Mouse (Mus musculus): ENCODE data around the gene Pex1.
"Not testable (repeated sequence)": the region's sequence is repeated elsewhere in the genome, so short reads cannot be mapped to it uniquely, and the experiment has no call there.

The Pex1 gene

DNA sequence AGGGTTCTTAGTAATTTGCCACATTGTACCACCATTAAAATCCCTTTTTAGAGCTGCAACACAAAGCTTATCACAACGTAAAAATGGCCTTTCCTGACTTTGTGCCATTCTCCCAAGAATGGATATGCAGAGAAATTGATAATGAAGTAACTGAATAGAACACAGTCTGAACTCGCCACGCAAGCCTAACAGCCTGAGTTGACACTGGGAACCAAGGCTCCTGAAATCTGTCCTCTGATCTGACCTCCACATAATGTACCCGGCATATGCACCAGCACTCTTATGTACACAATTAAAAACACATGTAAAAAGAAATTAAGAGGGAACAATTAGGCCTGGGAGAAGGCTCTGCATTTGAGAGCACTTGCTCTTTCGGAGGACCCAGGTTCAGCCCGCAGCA lies 49.5 kb downstream of the Pex1 start:
- DNase-seq (ENCODE audit: low spot score in 2 of 2): no peak

DNA sequence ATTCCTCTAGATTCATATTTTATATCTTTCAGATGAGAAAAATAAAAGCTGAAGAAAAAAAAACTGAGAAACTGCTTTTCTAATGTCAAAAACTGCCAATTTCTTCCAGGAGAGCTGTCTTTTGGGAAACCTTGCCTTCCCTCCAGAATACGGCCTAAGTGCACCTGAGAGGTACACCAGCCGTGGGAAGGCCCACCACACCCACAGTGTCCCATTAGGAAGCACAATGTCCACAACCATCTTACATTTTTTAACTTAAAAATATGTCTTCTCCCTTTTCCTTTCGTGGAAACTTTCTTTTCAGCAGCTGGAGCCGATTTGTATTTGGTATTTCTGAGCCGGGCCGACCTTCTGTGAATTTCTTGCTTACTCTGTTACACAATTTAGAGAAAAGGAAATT lies 50.7 kb downstream of the Pex1 start:
- no peak for DNase-seq (ENCODE audit: low spot score in 2 of 2)

DNA sequence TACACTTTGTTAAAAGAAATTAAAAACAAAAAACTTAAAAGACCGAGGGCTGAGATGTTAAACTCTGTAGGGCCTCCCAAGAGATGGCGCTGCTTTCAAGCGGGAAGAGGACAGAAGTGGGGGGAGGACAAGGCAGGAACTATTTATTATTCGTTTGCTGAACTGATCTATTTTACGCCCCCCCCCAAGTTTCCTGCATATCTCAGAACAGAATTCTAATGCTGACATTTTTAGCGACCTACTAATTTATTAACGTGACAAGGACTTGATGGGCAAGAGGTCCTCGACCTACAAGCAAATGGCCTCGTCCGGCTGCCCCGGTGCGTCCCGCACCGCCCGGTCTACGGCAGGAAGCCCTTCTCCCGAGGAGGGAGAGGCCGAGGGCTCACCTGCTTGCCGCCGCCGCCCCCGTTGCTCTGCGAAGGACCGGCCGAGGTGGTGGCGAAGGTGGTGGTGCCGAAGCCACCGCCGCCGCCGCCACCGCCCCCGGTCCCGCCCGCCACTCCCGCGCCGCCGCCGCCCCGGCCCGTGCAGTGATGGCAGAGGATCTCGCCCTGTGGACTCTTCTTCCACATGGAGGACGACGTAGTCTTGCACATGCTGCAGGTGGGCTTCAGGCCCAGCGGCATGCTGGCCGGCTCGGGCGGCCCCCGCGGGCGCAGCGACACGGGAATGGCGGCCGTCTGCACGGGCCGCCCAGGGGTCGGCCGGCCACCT lies 51.3 kb downstream of the Pex1 start:
- DNase-seq (ENCODE audit: low spot score in 2 of 2): no peak

DNA sequence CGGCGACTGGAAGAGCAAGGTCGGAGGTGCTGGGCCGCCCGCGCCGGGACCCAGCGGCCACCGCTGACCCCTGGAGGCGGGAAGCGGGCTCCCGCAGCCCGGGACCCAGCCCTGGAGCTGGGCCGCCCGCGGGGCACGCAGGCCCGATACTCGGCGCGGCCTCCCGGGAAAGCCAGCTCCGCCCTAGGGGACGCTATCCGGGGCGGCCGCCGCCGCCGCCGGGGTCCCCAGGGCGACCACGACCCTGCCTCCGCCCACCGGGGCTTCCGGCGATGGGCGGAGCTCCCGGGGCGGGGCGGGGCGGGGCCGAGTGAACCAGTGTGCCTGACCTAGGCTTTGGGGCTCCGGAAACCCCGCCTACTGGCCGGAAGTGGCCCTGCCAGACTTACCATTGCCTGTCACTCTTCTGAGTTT lies 51.8 kb downstream of the Pex1 start:
- peak; percentile 81 to 84 for DNase-seq (ENCODE audit: low spot score in 2 of 2)

DNA sequence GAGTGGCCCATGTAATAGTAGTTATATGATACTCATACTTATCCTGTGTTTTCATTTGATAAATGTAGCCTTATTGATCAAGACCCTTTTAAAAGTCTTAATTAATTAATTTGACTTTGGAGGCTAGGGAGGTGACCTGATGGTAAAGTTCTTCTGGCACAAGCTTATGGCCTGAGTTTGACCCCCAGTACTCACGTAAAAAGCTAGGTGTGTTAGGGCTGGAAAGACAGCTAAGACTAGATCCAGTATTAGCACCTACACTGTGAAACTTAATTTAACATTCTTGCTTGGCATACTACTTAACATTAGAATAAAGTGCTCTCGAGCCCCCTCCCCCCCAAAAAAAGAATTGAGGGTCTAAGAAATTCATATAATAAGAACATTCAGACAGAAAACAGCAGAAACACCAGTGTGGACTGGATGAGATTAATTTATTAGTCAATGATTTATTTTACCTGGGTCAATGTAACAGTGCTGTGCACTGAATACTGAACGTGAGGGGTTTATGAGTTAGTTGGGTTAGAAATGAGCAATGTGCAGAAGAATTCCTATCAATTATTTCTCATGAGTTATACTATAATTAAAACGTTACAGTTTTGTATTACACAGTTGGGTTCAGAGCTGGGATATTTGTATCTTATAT lies 52.5 kb downstream of the Pex1 start:
- DNase-seq (ENCODE audit: low spot score in 2 of 2): no peak

DNA sequence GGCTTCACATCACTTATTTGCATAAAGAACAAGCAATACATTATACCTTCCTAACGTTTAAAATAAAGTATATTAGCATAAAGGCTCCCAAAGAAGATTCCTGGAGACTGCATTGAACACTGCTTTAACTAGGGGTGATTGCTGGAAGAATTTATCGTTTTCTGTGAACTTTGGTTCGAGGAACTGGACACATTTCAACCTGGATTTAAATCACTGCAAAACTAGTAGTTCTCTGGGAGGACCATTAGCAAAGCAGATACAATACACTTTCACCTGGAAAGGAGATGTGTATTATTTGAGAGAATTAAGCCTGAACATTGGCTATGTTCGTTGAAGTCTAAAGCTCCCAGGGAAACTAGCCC lies 53.0 kb downstream of the Pex1 start:
- no peak for DNase-seq (ENCODE audit: low spot score in 2 of 2)

DNA sequence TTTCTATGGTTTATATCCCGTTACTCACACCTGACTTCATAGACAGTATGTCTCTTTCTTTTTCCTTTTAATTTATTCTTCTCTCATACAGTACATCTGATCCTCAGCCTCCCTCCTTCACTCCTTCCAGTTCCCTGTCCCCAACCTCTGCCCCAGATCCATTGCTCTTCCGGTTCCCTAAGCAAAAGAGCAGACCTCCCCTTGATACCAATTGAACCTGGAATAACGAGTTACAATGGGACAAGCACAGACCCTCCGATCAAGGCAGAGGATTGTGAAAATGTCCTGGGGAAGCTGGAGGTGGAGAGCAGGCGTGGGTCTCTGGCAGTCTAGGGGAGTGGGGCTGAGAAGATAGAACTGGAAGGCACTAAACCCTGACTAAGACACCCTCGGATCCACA lies 55.0 kb downstream of the Pex1 start, which contains the start of gene Tmbim7:
Gene Tmbim7, plus strand, starts transcription at position 301 of the 400 bp plus-strand sequence.
- DNase-seq (ENCODE audit: low spot score in 2 of 2): no peak

DNA sequence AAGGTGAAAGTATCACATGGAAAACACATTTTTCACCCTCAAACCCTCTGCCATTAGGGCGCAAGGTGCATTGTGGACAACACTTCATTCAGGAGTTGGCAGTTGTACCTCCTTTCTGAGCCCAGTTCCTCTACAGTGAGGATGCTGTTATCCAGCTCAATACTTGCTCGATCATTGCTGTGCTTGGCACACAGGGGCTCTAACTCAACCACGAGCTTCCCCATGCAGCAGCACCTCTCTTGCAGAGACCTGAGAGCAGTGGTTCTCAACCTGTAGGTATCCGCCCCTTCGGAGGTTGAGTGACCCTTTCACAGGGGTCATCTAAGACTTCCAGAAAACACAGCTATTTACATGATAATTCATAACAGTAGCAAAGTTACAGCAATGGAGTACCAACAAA lies 55.8 kb downstream of the Pex1 start:
- no peak for DNase-seq (ENCODE audit: low spot score in 2 of 2)

DNA sequence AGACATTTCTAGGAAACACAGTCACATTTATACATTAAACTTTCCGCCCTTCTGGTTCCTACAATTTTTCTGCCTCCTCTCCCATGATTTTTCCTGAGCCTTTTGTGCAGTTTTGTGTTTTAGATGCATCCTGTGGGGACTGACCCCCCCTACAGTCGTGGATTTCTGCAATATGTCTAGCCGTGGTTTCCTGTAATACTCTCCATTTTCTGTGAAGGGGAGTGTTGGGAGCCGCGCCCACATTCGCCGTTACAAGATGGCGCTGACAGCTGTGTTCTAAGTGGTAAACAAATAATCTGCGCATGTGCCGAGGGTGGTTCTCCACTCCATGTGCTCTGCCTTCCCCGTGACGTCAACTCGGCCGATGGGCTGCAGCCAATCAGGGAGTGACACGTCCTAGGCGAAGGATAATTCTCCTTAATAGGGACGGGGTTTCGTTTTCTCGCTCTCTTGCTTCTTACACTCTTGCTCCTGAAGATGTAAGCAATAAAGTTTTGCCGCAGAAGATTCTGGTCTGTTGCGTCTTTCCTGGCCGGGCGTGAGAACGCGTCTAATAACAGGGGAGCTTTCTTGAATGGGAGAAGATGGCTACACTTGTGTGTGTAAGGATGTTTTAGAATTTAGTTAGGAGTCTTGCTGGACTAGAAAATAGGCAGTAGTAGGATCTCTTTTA lies 57.2 kb downstream of the Pex1 start:
- DNase-seq (ENCODE audit: low spot score in 2 of 2): not testable (repeated sequence)

DNA sequence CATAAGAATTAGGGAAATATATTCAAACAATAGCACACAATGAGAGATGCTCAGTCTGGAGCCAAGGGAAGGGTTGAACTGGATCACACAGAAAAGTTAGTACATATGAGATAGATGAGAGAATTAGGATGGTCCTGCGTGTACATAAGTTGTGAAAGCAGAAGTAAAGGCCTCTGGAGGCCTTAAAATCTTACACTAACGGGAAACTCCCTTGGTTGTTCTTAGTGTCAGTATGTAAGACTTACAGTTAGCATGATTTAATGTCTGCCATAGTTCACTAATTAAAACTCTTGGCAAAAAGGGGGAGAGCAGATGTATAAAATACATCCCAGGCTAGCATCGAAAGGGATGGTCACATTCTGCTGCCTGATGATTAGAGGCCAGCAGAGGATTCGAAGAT lies 57.9 kb downstream of the Pex1 start:
- DNase-seq (ENCODE audit: low spot score in 2 of 2): no peak

DNA sequence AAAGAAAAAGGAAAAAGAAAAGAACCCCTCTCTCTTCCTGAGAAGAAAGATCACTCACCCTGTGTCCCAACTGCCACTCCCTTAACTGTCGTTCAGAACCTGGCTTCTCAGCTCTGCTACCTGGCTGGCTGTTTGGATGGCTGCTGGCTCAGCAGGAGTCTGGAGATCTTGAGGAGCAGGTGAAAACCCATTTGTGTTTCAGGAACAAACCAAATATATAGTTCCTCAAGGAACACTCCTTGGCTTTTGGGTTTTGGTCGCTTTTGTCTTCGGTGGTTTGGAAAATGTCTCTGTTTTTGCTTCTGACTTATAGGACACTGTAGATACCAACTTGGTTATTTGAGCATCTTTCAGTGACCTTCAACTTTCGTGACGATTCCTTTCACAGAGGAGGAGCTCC lies 61.2 kb downstream of the Pex1 start, which contains the start of gene Gatad1:
Gene Gatad1, minus strand, starts transcription at position 101 of the 400 bp plus-strand sequence.
- DNase-seq (ENCODE audit: low spot score in 2 of 2): no peak

DNA sequence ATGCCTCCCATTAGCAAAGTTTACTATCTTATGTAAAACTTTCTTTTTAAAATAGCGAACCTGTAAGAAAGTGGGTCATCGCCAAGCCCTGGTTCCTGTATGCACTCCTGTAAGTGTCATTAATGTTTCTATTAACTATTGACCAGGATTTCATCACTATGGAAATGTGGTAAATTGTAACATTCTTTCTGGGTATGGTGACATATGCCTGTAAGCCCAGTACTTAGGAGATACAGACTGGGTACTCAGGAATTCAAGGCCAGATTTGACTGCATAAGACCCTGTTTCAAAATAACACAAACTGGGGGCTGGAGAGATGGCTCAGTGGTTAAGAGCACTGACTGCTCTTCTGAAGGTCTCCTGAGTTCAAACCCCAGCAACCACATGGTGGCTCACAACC lies 69.4 kb downstream of the Pex1 start:
- DNase-seq (ENCODE audit: low spot score in 2 of 2): no peak

DNA sequence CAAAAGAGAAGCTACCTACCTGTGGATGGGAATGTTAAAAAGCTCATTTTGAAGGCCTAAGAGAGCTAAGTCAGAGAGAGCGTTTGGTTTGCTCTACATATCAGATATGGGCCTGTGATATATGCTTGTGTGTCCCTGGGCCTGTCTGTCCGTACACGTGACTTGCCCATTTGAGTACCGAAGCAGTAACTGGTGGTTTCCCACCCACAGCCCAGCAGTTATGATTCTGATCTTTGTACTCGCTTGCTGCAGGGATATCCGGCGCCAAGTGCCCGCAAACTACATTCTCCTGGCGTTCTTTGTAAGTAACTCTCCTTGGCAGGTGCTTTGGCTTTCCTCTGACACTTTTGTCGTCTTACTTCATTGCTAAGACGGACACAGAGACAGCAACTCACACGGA lies 70.7 kb downstream of the Pex1 start:
- no peak for DNase-seq (ENCODE audit: low spot score in 2 of 2)

DNA sequence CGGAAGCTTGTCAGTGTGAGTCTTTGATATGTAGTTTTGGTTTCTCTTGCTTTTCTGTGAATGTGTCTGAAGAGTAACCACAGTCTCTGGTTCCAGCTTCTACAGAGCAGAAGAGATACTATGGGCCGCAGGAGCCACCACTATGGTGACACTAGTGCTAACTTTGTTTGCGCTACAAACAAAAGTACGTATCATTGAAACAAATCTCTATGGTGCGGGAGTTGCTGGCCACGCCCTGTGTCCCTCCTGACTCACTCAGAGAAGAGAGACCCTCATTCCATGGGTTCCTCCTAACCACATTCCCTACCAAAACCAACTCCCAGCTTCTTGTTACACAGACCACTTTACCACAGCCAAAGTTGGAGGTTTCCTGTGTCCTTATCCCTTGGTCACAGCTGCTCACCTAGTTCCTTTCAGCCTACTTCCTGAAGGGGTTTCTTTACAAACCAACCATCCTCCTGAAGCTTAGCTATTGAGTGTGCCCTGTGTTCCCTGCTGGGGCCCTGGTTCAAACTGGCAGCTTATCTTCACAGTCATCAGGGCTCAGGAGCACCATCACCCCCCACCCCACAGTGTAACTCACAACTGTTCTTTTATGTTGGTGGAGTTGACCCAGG lies 74.2 kb downstream of the Pex1 start:
- no peak for DNase-seq (ENCODE audit: low spot score in 2 of 2)
